Mouse (Mus musculus) heart, embryonic 13.5 days (tissue): ENCODE data around the gene Nr5a2. TPM values are rescaled to one million over a fixed set of nuclear protein-coding genes. Genes with fewer than 3 reads are reported as not detected.
A peak's percentile ranks its signal among the peaks of the same experiment; 100 is the strongest.

ENCODE experiments used
- ATAC-seq: fragments of 200-750 bp; cut with Nextera tagmentation; 2 replicates; pipeline ENCODE4 v1.8.0; 2017; ENCODE audit warnings: moderate TSS enrichment; ENCODE audit not compliant: insufficient number of reproducible peaks, low FRiP score, low TSS enrichment; ENCODE audit errors: extremely low read depth
- H3K27ac ChIP-seq: fragments of 300-500 bp; sonication (generic); replicated peaks from 2 replicates; pipeline ENCODE4 v1.5.1; 2015; ENCODE audit warnings: moderate library complexity, mild to moderate bottlenecking, inconsistent platforms
- H3K27me3 ChIP-seq: fragments of 300-500 bp; sonication (generic); replicated peaks from 2 replicates; pipeline ENCODE4 v1.6.1; 2015; ENCODE audit warnings: mild to moderate bottlenecking, inconsistent platforms
- H3K36me3 ChIP-seq: fragments of 300-500 bp; sonication (generic); 2 replicates; pipeline ENCODE4 v1.6.1; 2015; ENCODE audit warnings: mild to moderate bottlenecking, inconsistent platforms
- H3K4me1 ChIP-seq: fragments of 300-500 bp; sonication (generic); 2 replicates; pipeline ENCODE4 v1.6.1; 2015; ENCODE audit warnings: inconsistent platforms
- H3K4me2 ChIP-seq: fragments of 300-500 bp; sonication (generic); 2 replicates; pipeline ENCODE4 v1.6.1; 2015; ENCODE audit warnings: inconsistent platforms, mild to moderate bottlenecking, moderate library complexity
- H3K4me3 ChIP-seq: fragments of 300-500 bp; sonication (generic); 2 replicates; pipeline ENCODE4 v1.5.1; 2015; ENCODE audit warnings: moderate library complexity, mild to moderate bottlenecking, inconsistent platforms
- H3K9ac ChIP-seq: fragments of 300-500 bp; sonication (generic); 2 replicates; pipeline ENCODE4 v1.6.1; 2015; ENCODE audit warnings: inconsistent platforms, mild to moderate bottlenecking, moderate library complexity
- H3K9me3 ChIP-seq: fragments of 300-500 bp; sonication (generic); 2 replicates; pipeline ENCODE4 v1.6.1; 2016; ENCODE audit warnings: inconsistent platforms
- WGBS: fragments of 180-500 bp; shearing (Covaris S2); methylation state at CpG from one replicate; pipeline ENCODE4 v1.1.7; 2015; ENCODE audit warnings: mixed read lengths; 5-methylcytosine and 5-hydroxymethylcytosine counted together
- polyA plus RNA-seq: library from polyadenylated mRNA; unstranded; fragments of >200 nt; fragmentation: Nextera tagmentation; extraction: Ambion mirVana; gene quantifications from 2 replicates; pipeline ENCODE4 v1.2.1, GENCODE M21; 2015

The Nr5a2 gene
- polyA plus RNA-seq, 1 experiment from 2014 or later: 0.40 TPM

DNA sequence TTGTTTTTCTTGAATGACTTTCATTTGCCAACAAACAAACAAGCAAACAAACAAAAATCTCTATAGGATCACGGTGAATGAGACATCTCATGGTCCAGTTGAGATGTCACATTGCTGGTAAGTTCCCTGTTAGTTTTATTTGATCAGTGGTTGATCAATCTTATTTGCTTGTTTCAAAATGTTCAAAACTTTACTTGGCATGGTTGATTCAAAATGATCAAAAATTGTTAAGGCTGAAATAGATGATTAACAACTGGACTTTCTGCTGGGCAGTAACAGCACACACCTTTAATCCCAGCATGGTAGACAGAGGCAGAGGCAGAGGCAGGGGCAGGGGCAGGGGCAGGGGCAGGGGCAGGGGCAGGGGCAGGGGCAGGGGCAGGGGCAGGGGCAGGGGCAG is 757 bp downstream of the Nr5a2 start:
- Histone ChIP-seq H3K27me3 (peaks cover 46% of the 10 kb centered on the region), H3K4me3 (no peak overlapping the region), H3K4me1 (peaks cover 15% of the 10 kb centered on the region), H3K9ac (no peak overlapping the region), H3K9me3 (no peaks in the 10 kb centered on the region), H3K4me2 (no peak overlapping the region), H3K27ac (no peak overlapping the region), H3K36me3 (no peaks in the 10 kb centered on the region)
- 80% methylated on average over 1 of the region's 1 CpGs for WGBS
- ATAC-seq: no peak

DNA sequence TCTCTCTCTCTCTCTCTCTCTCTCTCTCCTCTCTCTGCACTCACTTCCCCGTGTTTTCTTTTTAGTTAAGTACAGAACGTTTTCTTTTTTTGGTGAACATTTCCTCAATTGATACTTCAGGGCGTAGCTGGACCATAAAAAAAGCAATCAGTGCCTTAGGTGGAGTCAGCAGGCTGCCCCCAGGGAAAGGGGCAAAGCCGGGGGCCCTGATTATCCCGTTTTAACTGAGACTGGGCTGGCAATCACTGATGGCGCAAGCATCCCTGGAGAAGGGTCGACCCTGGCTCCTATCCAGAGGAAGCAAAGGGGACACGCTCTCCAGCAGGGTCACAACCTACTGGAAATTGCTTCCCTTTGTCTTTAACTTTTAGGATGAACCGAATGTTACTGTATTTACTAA is 1.6 kb downstream of the Nr5a2 start:
- peaks cover 51% of the 10 kb centered on the region for H3K27me3 ChIP-seq
- no peaks in the 10 kb centered on the region for H3K36me3 ChIP-seq
- H3K27ac ChIP-seq: no peak overlapping the region
- WGBS: 13% methylated on average over 9 of the region's 9 CpGs
- H3K9me3 ChIP-seq: no peaks in the 10 kb centered on the region
- peaks cover 15% of the 10 kb centered on the region for H3K4me1 ChIP-seq
- peak overlapping the region; percentile 50 for H3K4me2 ChIP-seq
- no peak overlapping the region for H3K4me3 ChIP-seq
- ATAC-seq: no peak
- no peak overlapping the region for H3K9ac ChIP-seq

GRCm38 (mm10) chr1:136958185-136958584 is 2.1 kb downstream of the Nr5a2 start:
- WGBS: 3% methylated on average over 11 of the region's 13 CpGs
- ATAC-seq: no peak
- H3K4me3 ChIP-seq: peak overlapping the region; percentile 15; the same call in 1 of the 2 replicates
- H3K27me3 ChIP-seq: peaks cover 56% of the 10 kb centered on the region
- peak overlapping the region; percentile 28; the same call in 1 of the 2 replicates for H3K9ac ChIP-seq
- H3K9me3 ChIP-seq: no peaks in the 10 kb centered on the region
- H3K27ac ChIP-seq: no peak overlapping the region
- peak overlapping the region; percentile 50 for H3K4me2 ChIP-seq
- H3K4me1 ChIP-seq: peaks cover 19% of the 10 kb centered on the region
- no peaks in the 10 kb centered on the region for H3K36me3 ChIP-seq

- no peak overlapping the region for H3K4me3 ChIP-seq
- H3K9me3 ChIP-seq: no peaks in the 10 kb centered on the region
- no peak overlapping the region for H3K27ac ChIP-seq
- H3K36me3 ChIP-seq: no peaks in the 10 kb centered on the region
- H3K9ac ChIP-seq: no peak overlapping the region; the same call in 1 of the 2 replicates
- H3K4me1 ChIP-seq: peaks cover 24% of the 10 kb centered on the region
- no peak for ATAC-seq
- H3K27me3 ChIP-seq: peaks cover 61% of the 10 kb centered on the region
- peak overlapping the region; percentile 50; the same call in 1 of the 2 replicates for H3K4me2 ChIP-seq
- WGBS: 28% methylated on average over 8 of the region's 8 CpGs
Observed at GRCm38 (mm10) chr1:136957696-136958095, 2.6 kb downstream of the Nr5a2 start.

GRCm38 (mm10) chr1:136954108-136954494 is 6.1 kb downstream of the Nr5a2 start:
- Histone ChIP-seq H3K36me3 (no peaks in the 10 kb centered on the region), H3K9ac (no peak overlapping the region), H3K4me3 (no peak overlapping the region), H3K27ac (no peak overlapping the region), H3K27me3 (peaks cover 93% of the 10 kb centered on the region), H3K9me3 (no peaks in the 10 kb centered on the region), H3K4me1 (peaks cover 34% of the 10 kb centered on the region), H3K4me2 (no peak overlapping the region)
- 34% methylated on average over 3 of the region's 3 CpGs for WGBS
- no peak for ATAC-seq

DNA sequence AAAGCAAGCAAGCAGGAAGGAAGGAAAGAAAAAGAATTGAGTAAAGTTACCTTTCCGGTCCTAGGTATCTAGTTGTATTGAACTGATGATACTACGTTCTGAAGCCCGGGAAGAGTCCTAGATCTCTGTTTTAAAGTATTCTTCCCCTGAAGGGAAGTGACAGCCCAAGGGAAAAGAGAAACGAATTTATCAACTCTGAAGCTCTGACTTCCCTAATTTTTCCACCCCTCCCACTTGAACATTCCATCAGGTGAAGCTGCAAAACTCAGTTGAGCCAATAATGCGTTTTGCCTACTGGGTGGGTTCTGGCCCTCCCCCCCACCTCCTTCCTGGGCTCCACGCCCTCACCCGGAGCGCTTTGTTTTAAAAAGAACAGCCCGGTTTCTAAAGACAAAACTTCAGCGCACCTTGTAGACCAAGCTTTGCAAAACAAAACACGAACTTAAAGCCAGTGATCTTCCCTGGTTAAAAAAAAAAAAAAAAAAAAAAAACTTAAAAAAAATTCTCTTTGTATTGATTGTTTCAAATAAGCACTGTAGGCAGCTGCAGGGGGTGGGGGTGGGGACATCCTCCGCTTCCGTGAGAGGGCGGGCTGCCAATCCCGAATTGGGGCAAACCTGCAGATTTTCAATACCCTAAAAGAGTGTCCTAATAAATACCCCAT is 6.7 kb downstream of the Nr5a2 start:
- peaks cover 33% of the 10 kb centered on the region for H3K4me1 ChIP-seq
- H3K4me2 ChIP-seq: peak overlapping the region; percentile 86
- peaks cover 94% of the 10 kb centered on the region for H3K27me3 ChIP-seq
- no peak overlapping the region for H3K9ac ChIP-seq
- peak overlapping the region; percentile 55 for H3K4me3 ChIP-seq
- 8% methylated on average over 15 of the region's 15 CpGs for WGBS
- H3K27ac ChIP-seq: no peak overlapping the region
- H3K36me3 ChIP-seq: no peaks in the 10 kb centered on the region
- no peaks in the 10 kb centered on the region for H3K9me3 ChIP-seq
- ATAC-seq: no peak

DNA sequence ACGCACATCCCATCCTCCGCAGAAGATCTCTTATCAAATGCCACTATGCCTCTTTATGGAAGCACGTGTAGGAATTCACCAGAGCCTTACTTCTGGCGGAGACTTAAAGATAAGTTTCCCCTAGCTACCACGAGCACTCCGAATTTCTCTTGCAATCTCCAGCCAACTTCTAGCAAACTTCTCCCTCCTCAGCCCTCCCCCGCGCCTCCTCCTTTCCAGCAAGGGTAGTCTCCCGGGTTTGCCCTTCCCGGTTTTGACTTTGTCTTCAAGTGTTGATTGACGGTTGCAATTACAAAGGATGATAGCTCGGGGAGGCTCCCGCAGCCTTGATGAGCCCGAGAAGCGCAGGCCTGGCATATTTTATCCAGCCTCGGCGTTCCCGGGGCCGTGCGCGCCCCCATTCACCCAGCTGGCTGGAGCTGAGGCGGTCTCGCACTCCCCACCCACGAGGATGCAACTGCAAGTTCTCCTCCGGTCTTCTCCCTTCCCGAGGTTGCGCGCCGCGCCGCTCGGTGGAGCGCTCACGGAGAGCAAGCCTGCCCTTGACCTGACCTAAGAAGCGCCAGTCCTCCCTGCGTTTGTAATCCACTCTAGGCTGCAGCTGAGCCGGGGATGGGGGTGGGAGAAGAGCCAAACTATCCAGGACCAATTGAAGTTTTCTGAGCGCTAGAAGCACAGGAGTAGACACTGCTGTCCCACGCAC is 7.5 kb downstream of the Nr5a2 start:
- Histone ChIP-seq H3K9me3 (no peaks in the 10 kb centered on the region), H3K27me3 (peaks cover 98% of the 10 kb centered on the region), H3K27ac (no peak overlapping the region), H3K4me2 (peak overlapping the region; percentile 86), H3K4me3 (peak overlapping the region; percentile 55), H3K4me1 (peaks cover 36% of the 10 kb centered on the region), H3K9ac (peak overlapping the region; percentile 62), H3K36me3 (no peaks in the 10 kb centered on the region)
- WGBS: under 1% methylated on average over 39 of the region's 39 CpGs
- ATAC-seq: no peak

DNA sequence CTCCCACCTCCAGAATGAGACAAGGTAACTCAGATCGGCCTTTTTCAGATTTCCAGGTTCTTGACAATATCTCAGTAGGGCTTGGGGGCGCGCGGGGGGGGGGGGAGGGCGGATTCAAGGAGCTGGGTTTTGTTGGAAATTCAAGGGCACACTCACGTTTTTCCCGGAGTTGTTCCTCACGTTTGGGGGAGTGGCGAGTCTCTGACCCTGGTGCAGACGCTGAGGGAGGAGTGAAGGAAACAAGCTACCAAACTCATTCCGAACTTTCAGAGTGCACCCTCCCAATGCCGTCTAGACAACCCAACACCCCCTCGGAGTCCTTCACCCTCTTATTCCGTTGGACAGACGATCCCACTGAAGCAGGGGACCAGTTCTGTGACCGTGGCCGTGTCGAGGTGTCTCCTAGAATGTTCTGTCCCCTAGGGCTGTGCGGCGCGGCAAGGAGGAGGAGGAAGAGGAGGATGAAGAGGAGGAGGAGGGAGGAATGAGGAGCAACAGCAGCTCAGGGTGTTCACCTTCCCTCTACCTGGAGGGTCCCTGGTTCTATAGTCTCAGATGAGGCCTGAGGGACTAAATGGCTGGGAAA is 8.2 kb downstream of the Nr5a2 start:
- H3K27ac ChIP-seq: no peak overlapping the region
- peaks cover 98% of the 10 kb centered on the region for H3K27me3 ChIP-seq
- H3K9ac ChIP-seq: no peak overlapping the region
- 4% methylated on average over 21 of the region's 21 CpGs for WGBS
- peak overlapping the region; percentile 55 for H3K4me3 ChIP-seq
- H3K4me2 ChIP-seq: peak overlapping the region; percentile 86
- no peaks in the 10 kb centered on the region for H3K9me3 ChIP-seq
- H3K4me1 ChIP-seq: peaks cover 41% of the 10 kb centered on the region
- H3K36me3 ChIP-seq: no peaks in the 10 kb centered on the region
- no peak for ATAC-seq

DNA sequence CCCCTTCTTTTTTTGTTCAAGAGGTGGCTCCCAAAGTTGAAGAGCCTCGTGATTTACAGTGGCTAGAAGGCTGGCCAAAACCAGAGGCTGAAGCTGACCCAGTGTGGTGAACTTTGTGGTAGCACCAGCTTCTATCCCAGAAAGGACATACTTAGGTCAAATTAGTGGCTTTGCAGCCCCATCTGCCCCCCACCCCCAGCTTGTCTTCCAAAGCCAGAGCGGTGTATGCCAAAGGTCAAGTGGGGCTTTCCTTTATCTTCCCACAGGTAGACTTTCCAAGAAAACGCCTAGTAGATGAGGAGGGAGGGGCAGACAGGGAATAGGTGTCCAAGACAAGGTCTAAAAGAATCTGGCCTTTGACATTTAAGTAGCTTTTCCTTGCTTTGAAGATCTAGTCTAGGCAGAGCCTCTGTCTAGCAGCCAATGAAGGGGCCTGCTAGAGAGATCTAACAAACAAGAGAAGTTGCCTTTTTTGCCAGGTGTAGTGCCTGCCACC is 9.0 kb downstream of the Nr5a2 start:
- H3K4me3 ChIP-seq: no peak overlapping the region
- no peak overlapping the region for H3K4me2 ChIP-seq
- peaks cover 98% of the 10 kb centered on the region for H3K27me3 ChIP-seq
- H3K4me1 ChIP-seq: peaks cover 44% of the 10 kb centered on the region
- H3K9me3 ChIP-seq: no peaks in the 10 kb centered on the region
- H3K36me3 ChIP-seq: no peaks in the 10 kb centered on the region
- H3K27ac ChIP-seq: no peak overlapping the region
- ATAC-seq: no peak
- WGBS: 28% methylated on average over 3 of the region's 3 CpGs
- H3K9ac ChIP-seq: no peak overlapping the region

GRCm38 (mm10) chr1:136949323-136949741 is 10.9 kb downstream of the Nr5a2 start:
- H3K9ac ChIP-seq: peak overlapping the region; percentile 74
- peak overlapping the region; percentile 54 for H3K4me3 ChIP-seq
- no peak overlapping the region for H3K27ac ChIP-seq
- no peaks in the 10 kb centered on the region for H3K36me3 ChIP-seq
- H3K4me2 ChIP-seq: peak overlapping the region; percentile 85
- H3K4me1 ChIP-seq: peaks cover 51% of the 10 kb centered on the region
- no peak for ATAC-seq
- WGBS: 3% methylated on average over 12 of the region's 12 CpGs
- H3K27me3 ChIP-seq: peaks cover 98% of the 10 kb centered on the region
- H3K9me3 ChIP-seq: no peaks in the 10 kb centered on the region

GRCm38 (mm10) chr1:136948511-136949275 is 11.6 kb downstream of the Nr5a2 start:
- Histone ChIP-seq H3K36me3 (no peaks in the 10 kb centered on the region), H3K27me3 (peaks cover 96% of the 10 kb centered on the region), H3K27ac (no peak overlapping the region), H3K4me1 (peaks cover 51% of the 10 kb centered on the region), H3K9ac (peak overlapping the region; percentile 74), H3K4me3 (peak overlapping the region; percentile 54), H3K9me3 (no peaks in the 10 kb centered on the region), H3K4me2 (peak overlapping the region; percentile 85)
- ATAC-seq: no peak
- WGBS: under 1% methylated on average over 61 of the region's 61 CpGs
